Mouse (Mus musculus) spleen, adult 2 months (tissue): ENCODE results near the gene Fhit. TPM values are rescaled to one million over a fixed set of nuclear protein-coding genes. Genes with fewer than 3 reads are reported as not detected.

Source experiments
- DNase-seq, 2 experiments: peaks; one replicate each; pipeline versions ENCODE4 v3.0.0 to v3.0.0-alpha.2; 2012 to 2021; ENCODE audit warnings: low spot score in 2 of 2, low read depth in 1 of 2
- H3K27ac ChIP-seq: fragments of 200-500 bp; 2 replicates; pipeline ENCODE4 v1.5.1; 2012; ENCODE audit warnings: low read length, inconsistent platforms; ENCODE audit not compliant: insufficient read depth
- H3K27me3 ChIP-seq: fragments of 200-500 bp; 2 replicates; pipeline ENCODE4 v1.6.1; 2012; ENCODE audit warnings: mild to moderate bottlenecking, moderate library complexity, low read length, inconsistent platforms; ENCODE audit not compliant: control insufficient read depth, insufficient read depth
- H3K36me3 ChIP-seq: fragments of 200-500 bp; 2 replicates; pipeline ENCODE4 v1.6.1; 2012; ENCODE audit warnings: mild to moderate bottlenecking, low read length, inconsistent platforms; ENCODE audit not compliant: control insufficient read depth, insufficient read depth
- H3K4me1 ChIP-seq: fragments of 200-500 bp; 2 replicates; pipeline ENCODE4 v1.6.1; 2011; ENCODE audit warnings: inconsistent platforms; ENCODE audit not compliant: control insufficient read depth, insufficient read depth, insufficient read length
- H3K4me3 ChIP-seq: fragments of 200-500 bp; 2 replicates; pipeline ENCODE4 v1.5.1; 2011; ENCODE audit warnings: mild to moderate bottlenecking, inconsistent platforms; ENCODE audit not compliant: insufficient read depth, insufficient read length; ENCODE audit errors: extremely low read depth
- CTCF ChIP-seq: fragments of 200-500 bp; IDR thresholded peaks from 2 replicates; pipeline ENCODE4 v1.5.1; 2011; ENCODE audit warnings: mild to moderate bottlenecking, inconsistent platforms; ENCODE audit not compliant: insufficient read depth, insufficient read length, insufficient replicate concordance; ENCODE audit errors: extremely low read depth
- POLR2A ChIP-seq: fragments of 200-500 bp; IDR thresholded peaks from 2 replicates; pipeline ENCODE4 v1.6.1; 2011; ENCODE audit warnings: low read depth, low read length, inconsistent platforms
- WGBS: fragments of 180-500 bp; shearing (Covaris S2); methylation state at CpG from one replicate; pipeline ENCODE4 v1.1.7; 2018; 5-methylcytosine and 5-hydroxymethylcytosine counted together
- polyA plus RNA-seq: library from polyadenylated mRNA; depleted of rRNA; stranded (reverse); fragments of >200 nt; gene quantifications from 2 replicates; pipeline ENCODE4 v1.2.3, GENCODE M21; 2012

The Fhit gene
- polyA plus RNA-seq, 1 experiment: 2.0 TPM

- TF ChIP-seq CTCF: no peak
- Histone ChIP-seq H3K4me3 (no peak overlapping the region), H3K27ac (no peak overlapping the region), H3K4me1 (no peaks in the 10 kb centered on the region), H3K36me3 (no peaks in the 10 kb centered on the region), H3K27me3 (no peaks in the 10 kb centered on the region)
- 94% methylated on average over 1 of the region's 1 CpGs for WGBS
- no peak for DNase-seq
Observed at GRCm38 (mm10) chr14:10405346-10405745, 756.5 kb downstream of the Fhit start.

GRCm38 (mm10) chr14:10367783-10368680 is 793.8 kb downstream of the Fhit start:
- no peak for TF ChIP-seq POLR2A
- no peak for TF ChIP-seq CTCF
- DNase-seq: no peak
- 57% methylated on average over 5 of the region's 5 CpGs for WGBS
- H3K4me1 ChIP-seq: no peaks in the 10 kb centered on the region; the same call in 1 of the 2 replicates
- H3K27me3 ChIP-seq: no peaks in the 10 kb centered on the region
- no peaks in the 10 kb centered on the region for H3K36me3 ChIP-seq
- H3K4me3 ChIP-seq: no peak overlapping the region
- no peak overlapping the region for H3K27ac ChIP-seq

- DNase-seq: no peak
- no peaks in the 10 kb centered on the region for H3K36me3 ChIP-seq
- H3K27me3 ChIP-seq: no peaks in the 10 kb centered on the region
- no peak overlapping the region for H3K27ac ChIP-seq
- H3K4me3 ChIP-seq: no peak overlapping the region
- WGBS: 88% methylated on average over 4 of the region's 4 CpGs
- TF ChIP-seq CTCF (no peak), POLR2A (no peak)
- H3K4me1 ChIP-seq: no peaks in the 10 kb centered on the region; the same call in 1 of the 2 replicates
Observed at GRCm38 (mm10) chr14:10366808-10367207, 795.0 kb downstream of the Fhit start.

GRCm38 (mm10) chr14:10364281-10364680 is 797.6 kb downstream of the Fhit start:
- TF ChIP-seq POLR2A: no peak
- no peak for TF ChIP-seq CTCF
- 88% methylated on average over 6 of the region's 6 CpGs for WGBS
- no peaks in the 10 kb centered on the region for H3K36me3 ChIP-seq
- no peaks in the 10 kb centered on the region for H3K4me1 ChIP-seq
- H3K4me3 ChIP-seq: no peak overlapping the region
- no peak for DNase-seq
- H3K27me3 ChIP-seq: no peaks in the 10 kb centered on the region
- no peak overlapping the region for H3K27ac ChIP-seq

- no peak for DNase-seq
- WGBS: 44% methylated on average over 1 of the region's 1 CpGs
- Histone ChIP-seq H3K27me3 (no peaks in the 10 kb centered on the region), H3K4me3 (no peak overlapping the region), H3K36me3 (no peaks in the 10 kb centered on the region), H3K27ac (no peak overlapping the region), H3K4me1 (no peaks in the 10 kb centered on the region)
- TF ChIP-seq POLR2A (no peak), CTCF (no peak)
Observed at GRCm38 (mm10) chr14:10363306-10363705, 798.5 kb downstream of the Fhit start.

- TF ChIP-seq POLR2A (no peak), CTCF (no peak)
- Histone ChIP-seq H3K27me3 (no peaks in the 10 kb centered on the region), H3K4me3 (no peak overlapping the region), H3K36me3 (no peaks in the 10 kb centered on the region), H3K27ac (no peak overlapping the region), H3K4me1 (no peaks in the 10 kb centered on the region)
- DNase-seq: no peak
Observed at GRCm38 (mm10) chr14:10345905-10346304, 815.9 kb downstream of the Fhit start.

GRCm38 (mm10) chr14:10344064-10344463 is 817.8 kb downstream of the Fhit start:
- no peaks in the 10 kb centered on the region for H3K27me3 ChIP-seq
- no peak overlapping the region for H3K27ac ChIP-seq
- DNase-seq: no peak
- WGBS: 98% methylated on average over 1 of the region's 1 CpGs
- no peak for TF ChIP-seq POLR2A
- TF ChIP-seq CTCF: no peak
- H3K4me3 ChIP-seq: no peak overlapping the region
- no peaks in the 10 kb centered on the region for H3K4me1 ChIP-seq
- H3K36me3 ChIP-seq: no peaks in the 10 kb centered on the region
